Mouse (Mus musculus) kidney, adult 2 months (tissue): ENCODE measurements around the gene Chuk.

Experiments
- CTCF ChIP-seq: fragments of 200-500 bp; conservative IDR thresholded peaks from 2 replicates; pipeline ENCODE4 v1.5.1; 2011; ENCODE audit warnings: low read depth, mild to moderate bottlenecking, control low read depth, low read length, moderate library complexity, mixed read lengths; ENCODE audit not compliant: insufficient read depth, insufficient read length
- POLR2A ChIP-seq: fragments of 200-500 bp; IDR thresholded peaks from one replicate; pipeline ENCODE4 v1.6.1; 2011; ENCODE audit warnings: low read depth, low read length, control low read depth

- TF ChIP-seq POLR2A (no peak), CTCF (no peak)
Measured at GRCm38 (mm10) chr19:44026956-44027530, 80.2 kb downstream of the Chuk start.
